Mouse (Mus musculus): ENCODE data around the gene Xbp1.
"Not testable (repeated sequence)": the region's sequence is repeated elsewhere in the genome, so short reads cannot be mapped to it uniquely, and the experiment has no call there.

The Xbp1 gene

DNA sequence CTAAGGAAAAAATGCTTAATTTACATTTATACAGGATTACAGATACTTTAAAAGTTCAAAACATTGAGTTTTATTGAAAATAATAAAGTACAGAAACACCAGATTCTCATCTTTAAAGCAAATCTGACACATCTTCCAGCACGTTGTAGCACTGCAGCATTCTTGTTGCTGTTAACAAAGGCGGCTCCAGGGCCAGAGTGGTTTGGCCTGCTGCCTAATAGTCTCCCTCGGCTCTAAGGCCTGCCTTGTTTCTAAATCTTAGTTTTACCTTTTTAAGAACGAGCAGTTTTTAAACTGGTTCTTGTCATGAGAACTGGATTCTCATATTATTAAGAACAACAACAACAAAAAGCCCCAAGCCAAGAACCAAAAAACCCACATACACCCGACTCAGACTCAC, 8.4 kb downstream of the Xbp1 start:
- DNase-seq (ENCODE audit: low spot score), result no peak

DNA sequence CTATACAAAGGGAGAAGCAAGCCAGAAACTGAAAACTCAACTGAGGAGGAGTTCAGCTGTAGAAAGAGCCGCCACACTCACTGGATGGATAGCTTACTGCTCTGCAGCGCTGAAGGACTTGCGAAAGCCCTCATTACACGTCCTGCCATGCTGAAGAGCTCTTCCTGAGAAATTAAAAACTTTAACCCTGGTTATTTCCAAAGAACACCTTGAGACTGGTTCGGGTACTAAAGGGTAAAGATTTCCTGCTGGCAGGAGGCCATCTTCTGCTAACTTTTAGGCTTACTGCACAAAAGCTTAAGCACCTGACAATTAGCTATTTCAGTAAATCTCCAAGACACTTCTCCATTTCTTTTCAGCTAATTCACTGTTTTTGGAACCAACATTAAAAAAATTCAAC, 9.7 kb downstream of the Xbp1 start:
- DNase-seq (ENCODE audit: low spot score), result no peak

DNA sequence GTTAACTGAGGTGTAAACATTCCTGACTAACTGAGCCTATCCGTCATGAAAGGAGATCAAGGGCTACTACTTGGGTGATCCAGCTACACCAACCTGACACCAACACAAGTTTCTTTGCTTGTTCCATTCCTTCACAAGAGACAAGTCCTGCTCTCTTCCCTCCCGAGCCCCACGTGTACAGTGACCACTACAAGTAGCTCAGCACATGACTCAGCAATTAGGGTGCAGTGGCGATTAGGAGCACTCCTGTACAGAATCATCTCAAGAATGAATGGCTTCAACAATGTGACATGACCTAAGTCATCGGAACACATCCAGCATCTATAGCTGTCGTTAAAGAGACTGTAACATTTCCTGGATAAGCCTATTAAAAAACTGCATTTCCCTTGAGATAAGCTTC, 10.3 kb downstream of the Xbp1 start:
- no peak for DNase-seq (ENCODE audit: low spot score)

DNA sequence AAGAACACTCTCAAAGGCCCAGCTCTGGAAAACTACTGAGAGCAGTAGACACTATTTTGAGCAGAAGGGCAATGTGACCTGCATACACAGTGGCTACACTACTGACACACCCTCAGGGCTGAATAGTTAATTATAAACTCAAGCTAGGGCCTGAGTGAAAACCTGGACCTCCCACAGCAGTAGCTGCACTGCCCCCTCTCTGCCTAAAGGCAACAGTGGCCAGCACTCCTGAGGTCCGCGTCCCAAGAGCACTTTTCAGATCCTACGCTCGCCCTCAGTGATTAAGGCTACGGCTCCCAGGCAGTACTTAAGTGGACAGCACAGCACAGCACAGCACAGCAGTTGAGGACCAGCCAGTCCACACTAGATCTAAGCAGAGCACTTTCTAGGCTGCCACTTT, 12.6 kb downstream of the Xbp1 start:
- DNase-seq (ENCODE audit: low spot score), result no peak

DNA sequence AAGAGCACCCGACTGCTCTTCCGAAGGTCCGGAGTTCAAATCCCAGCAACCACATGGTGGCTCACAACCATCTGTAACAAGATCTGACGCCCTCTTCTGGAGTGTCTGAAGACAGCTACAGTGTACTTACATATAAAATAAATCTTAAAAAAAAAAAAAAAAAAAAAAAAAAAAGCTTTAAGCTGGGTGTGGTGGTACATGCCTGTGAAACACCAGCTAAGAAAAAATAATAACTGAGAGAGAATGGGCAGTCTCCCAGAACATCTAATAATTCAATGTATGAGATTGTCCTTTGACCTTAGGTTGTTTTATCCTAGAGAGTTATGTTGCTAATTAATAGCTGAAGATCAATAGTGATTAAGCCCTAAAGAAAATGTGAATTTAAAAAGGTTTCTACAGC, 17.0 kb downstream of the Xbp1 start:
- not testable (repeated sequence) for DNase-seq (ENCODE audit: low spot score)

DNA sequence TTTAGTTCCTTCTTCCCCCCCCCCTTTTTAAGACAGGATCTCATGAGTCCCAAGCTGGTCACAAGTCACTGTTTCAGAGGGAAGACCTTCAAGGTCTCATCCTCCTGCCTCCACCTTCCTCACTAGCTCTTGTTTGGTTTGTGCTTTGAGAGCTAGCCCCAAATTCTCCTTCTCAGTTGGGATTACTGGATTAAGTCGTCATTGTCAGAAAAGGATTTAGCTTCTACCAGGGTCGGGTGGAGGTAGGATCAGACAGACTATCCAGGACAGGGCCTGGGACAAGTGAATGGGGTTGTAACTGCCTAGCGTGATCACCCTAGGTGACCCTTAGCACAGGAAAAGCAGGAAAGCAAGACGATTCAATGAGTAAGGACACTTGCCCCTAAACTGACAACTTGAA, 19.9 kb downstream of the Xbp1 start:
- no peak for DNase-seq (ENCODE audit: low spot score)

DNA sequence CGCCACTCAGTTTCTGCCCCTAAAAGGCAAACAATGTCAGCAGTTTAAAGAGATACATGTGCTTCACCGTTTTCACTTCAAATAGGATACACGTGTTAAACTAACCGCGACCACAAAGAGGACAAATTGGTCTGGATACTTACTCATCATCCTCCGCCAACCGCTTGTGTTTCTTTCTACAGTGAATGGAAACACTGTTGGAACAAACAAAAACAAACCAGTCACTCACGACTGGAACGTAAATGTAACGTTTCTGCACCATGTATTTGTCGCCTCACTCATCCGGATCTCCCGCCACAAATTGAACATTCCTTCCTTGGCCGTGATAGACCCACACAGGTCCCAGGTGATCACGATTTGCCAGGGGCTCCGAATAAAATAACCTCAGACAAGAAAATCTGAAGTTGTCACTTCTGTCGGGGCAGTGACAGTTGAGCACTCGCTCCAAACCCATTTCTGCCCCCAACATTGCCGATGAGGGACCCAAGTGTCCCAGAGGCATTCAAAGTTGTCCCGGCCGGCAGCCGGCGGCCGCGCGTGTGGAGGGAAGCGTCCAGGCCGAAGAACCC, 20.9 kb downstream of the Xbp1 start:
- peak; percentile 42 for DNase-seq (ENCODE audit: low spot score)

DNA sequence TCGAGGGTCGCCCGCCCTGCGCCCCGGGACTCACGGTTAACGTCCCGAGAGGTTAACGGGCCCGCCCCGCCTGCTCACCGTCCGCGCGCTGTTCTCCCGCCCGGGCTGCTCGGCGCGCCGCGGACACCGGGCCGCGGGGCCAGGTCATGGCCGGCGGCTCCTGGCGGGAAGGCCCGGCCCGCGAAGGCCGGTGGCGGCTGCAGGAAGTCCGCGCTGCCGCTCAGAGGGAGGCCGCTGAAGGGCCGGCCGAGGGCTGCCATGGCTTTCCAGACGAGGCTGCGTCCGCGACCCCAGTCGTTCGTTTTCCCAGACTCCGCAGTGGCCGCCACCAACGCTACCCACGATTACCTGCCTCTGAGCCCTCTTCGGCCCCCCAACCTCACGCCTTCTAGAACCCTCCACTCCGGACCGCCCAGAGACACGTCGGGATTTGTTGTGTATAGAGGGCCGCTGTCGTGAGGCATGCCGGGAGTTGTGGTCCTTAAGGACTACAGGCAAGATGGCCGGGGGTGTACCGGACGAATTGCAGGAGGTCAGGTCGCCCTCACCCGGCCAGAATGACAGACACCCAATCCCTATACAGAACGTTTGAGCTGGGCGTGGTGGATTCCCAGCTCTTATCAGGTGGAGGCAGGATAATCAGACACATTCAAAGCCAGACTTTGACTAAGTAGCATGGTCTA, 21.5 kb downstream of the Xbp1 start, which contains the start of gene Ccdc117:
TSS of gene Ccdc117 (minus strand) at position 389 of the 683 bp plus-strand sequence.
- DNase-seq (ENCODE audit: low spot score), result peak; percentile 95

DNA sequence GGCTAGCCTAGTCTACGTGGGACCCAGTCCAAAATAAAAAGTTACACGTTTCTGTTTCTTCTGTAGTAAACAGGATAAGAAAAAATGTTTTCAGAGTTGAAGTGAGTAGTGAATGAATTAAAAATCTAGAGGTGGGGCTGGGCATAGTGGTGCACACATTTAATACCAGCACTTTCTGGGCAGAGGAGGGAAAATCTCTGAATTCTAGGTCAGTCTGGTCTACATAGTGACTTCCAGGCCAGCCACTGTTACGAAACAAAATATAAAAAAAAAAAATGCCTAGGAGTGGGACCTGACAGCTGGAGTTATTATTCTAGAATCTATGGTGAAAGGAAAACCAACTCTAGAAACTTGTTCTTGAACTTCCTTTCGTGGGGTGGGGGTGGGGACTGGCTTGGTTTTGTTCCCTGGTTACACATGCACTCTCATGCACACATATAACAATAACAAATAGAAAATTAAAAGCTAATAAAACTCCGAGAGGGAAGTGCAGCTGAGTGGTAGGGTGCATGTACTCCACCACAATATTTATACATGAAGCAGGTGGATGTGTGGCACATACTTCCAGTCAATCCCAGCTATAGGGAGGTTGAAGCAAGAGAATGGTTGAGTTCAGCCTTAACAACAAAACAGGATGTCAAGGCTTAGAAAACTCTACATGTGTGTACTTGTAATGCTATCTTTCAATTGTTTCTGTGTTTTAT, 22.2 kb downstream of the Xbp1 start:
- DNase-seq (ENCODE audit: low spot score), result no peak

DNA sequence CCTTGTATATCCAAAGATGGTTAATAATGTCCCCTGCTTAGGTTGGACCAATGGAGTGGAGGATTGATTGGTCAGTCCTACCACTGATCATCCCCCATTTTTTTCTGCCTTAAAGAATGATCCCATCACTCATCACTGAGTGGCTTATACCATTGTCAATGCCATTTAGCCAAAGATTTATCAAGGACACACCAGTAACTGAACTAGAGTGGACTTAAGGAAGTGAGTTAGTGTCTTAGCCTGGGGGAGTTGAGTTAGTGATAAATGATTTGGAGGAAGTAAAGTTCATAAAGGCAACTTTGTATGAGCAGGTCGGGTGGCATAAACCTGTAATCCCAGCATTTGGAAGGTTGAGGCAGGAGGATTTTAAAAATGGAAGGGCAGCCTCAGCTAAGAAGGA, 22.8 kb downstream of the Xbp1 start:
- no peak for DNase-seq (ENCODE audit: low spot score)

DNA sequence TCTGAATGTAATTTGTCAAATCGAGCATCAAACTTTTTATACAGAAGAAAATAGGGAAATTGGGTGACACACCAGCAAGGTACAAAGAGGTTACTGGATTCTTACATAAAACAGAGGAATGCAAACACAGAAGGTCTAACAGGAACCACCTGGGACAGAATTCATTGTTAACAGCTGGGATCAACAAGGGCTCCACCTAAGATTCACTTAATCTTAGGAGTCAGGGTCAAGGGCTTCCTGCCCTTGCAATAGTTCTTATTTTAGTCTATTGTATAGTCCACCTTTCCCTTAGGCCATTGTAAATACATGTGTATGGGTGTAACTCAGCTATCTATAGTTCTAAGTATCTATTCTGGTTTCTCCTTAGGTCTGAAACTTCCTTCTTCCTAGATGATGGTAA, 24.2 kb downstream of the Xbp1 start:
- not testable (repeated sequence) for DNase-seq (ENCODE audit: low spot score)

DNA sequence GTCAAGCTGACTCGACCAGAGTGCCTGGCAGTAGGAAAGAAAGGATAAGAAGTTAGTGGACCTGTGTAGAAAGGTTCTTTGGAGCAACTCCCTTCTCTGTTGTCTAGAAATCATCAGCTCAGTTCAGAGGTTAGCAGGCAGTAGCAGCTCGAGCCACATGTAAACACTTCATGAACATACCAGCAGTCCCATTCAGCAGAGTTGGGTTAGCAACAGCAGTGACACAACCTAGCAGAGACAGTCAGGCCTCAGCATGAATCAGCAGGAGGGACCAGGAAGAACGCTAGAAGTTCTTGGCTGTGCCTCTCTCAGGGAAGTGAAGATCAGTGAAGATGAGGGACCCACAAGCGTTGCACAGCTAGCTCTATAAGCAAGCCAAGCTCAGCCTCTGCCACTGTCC, 25.0 kb downstream of the Xbp1 start:
- DNase-seq (ENCODE audit: low spot score), result no peak

DNA sequence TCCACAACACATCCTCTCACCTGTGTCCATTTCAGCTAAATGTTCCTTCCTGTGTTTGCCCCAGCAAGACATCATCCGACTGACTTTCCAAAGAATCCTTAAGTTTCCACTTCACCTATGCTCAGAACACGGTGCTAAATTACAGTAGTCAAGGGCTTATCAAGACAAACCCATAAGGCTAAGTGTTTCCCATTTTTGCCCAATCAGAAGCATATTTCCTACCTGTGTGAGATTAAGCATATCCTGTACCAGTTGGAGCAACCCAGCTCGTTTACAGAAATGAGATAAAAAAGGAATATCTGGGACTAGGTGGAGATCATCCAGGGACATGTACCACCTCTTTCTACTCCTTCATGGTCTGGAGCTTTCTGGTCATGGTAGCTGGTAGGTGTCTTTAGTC, 26.2 kb downstream of the Xbp1 start:
- DNase-seq (ENCODE audit: low spot score), result no peak

DNA sequence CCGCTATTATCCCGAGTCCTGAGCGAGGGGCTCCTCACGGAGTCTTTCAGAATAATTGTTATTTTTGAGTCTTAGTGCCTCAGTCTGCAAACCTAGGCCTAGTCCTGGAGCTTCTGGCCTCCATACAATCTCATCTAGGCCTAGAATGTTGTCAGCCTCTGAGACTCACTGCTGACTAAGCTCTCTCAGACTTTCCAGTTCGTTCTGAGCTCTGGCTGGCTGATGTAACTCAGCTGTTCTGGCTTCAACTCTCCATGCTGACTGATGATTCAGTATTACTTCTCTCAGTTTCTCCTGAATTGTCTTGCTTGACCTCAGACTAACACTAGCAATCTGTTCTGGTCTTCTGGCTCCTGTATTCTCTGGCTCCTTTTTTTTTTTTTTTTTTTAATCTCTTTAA, 31.0 kb downstream of the Xbp1 start:
- DNase-seq (ENCODE audit: low spot score), result no peak

DNA sequence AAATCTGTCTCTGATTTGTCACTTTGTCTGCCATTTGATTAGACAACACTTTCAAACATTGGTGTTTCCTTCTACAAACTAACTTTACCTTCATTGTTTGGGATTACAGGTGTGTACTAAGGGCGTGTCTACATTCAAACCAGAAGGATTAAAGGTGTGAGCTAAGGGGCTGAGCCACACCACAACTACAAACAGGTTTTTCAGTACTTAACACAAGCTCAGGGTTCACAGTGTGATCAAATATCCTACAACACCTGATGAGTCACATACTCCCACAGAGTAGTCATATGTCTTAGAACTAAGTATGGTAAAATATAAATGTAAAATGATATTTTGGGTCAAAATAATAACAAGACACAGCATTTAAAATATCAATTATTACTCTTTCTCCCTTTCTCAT, 31.5 kb downstream of the Xbp1 start:
- DNase-seq (ENCODE audit: low spot score), result no peak

DNA sequence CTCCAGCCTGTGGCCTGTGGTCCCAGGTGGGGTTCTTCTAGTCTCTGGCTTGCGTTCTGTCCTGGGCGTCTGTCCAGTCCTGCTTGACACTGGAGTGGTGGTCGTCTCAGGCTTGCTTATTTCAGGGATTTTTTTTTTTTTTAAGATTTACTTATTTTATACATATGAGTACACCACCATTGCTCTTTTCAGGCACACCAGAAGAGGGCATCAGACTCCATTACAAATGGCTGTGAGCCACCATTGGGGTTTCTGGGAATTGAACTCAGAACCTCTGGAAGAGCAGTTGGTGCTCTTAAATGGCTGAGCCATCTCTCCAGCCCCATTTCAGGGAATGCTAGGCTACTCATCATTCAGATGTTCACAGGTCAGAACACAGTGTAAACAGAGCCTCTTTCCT, 39.8 kb downstream of the Xbp1 start:
- DNase-seq (ENCODE audit: low spot score), result no peak

DNA sequence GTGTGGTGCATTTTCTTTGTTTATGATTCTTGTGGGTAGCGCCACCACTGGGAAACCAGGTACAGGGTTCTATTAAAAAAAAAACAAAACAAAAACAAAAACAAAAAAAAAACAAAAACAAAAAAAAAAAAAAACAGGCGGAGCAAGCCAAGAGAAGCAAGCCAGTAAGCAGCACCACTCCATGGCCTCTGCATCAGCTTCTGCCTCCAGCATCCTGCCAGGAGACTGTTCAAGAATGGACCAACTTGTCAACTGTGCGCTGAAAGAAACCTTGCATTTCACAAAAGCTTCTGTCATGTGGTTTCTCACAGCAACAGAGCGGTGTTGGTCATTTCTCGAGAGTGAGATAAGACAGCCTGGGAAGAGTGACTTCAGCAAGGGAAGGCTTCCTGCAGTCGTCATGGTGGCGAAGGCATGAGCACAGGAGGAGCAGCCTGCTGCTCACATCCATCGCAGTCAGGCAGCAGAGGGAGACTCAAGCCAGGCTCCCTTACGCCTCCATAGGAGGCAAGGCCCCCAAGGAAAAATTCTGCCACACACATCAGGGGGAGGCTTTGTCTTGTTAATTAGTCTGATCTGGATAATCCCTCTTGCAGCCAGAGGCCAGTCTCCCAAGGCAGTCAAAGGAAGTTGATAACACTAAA, 42.3 kb downstream of the Xbp1 start:
- peak; percentile 40 for DNase-seq (ENCODE audit: low spot score)

DNA sequence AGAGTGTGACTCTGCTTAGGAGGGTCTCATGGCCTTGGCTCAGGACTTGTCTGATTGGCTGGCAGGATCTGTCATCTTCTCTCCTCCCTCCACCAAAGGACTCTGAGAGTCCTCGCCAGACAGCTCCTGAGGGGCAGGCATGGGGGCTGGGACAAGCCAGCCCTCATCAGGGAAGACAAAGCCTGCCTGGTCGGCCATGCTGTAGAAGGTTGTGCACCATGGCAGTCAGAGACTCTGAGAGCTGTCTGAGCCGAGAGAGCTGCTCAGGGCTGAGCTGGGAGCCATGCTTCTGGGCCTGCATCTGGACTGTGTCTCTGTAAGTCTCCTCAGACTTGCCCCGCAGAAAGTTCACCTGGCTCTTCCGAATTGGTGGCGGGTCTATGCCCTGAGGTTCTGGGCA, 43.4 kb downstream of the Xbp1 start:
- no peak for DNase-seq (ENCODE audit: low spot score)

DNA sequence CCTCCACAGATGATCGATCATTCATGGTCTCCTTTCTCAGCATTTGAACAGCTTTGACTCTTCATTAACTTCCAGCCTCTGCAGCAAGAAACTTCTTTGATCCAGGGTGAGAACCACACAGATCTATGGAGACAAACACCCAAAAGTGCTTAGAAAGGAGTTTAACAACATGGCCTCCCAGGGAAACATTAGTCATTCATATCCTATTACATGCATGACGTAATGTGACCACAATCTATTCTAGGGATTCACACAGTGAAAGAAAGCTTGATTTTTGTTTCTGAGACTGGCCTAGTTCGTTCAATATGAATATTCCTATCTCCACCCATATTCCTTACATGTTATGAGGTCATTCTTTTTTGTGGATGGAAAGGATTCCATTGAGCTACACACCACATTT, 45.1 kb downstream of the Xbp1 start:
- no peak for DNase-seq (ENCODE audit: low spot score)

DNA sequence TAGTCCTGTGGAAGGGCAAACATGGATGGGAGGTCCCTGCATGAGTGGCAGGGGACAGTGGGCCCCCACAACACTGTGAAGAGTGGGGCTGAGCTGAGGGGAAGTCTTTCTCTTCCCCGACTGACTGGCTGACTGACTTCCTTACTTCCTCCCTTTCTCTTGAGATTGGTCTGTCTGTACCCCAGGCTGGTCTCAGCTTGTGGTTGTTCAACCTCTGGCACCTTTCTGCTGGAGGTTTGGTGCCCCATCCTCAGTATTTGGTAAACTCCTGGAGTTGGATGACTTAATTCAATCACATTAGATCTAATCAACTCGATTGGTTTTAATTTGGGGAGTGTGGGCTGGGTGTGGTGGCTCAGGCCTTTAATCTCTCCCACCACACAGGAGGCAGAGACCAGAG, 46.0 kb downstream of the Xbp1 start:
- no peak for DNase-seq (ENCODE audit: low spot score)

DNA sequence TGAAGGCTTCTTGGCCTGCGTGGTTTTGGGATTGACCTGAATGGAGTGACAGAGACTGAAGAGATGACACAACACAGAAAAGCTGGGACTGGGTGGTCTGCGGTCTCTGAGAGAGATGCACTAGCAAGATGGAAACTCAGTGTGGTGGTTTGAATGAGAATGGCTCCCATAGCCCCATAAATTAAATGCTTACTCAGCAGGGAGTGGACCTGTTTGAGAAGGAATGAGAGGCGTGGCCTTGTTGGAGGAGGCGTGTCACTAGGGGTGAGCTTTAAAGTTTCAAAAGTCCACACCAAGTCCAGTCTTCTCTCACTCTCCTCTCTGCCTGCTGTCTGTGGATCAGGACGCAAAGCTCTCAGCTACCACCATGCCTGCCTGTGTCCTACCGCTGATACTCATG, 47.2 kb downstream of the Xbp1 start:
- no peak for DNase-seq (ENCODE audit: low spot score)

DNA sequence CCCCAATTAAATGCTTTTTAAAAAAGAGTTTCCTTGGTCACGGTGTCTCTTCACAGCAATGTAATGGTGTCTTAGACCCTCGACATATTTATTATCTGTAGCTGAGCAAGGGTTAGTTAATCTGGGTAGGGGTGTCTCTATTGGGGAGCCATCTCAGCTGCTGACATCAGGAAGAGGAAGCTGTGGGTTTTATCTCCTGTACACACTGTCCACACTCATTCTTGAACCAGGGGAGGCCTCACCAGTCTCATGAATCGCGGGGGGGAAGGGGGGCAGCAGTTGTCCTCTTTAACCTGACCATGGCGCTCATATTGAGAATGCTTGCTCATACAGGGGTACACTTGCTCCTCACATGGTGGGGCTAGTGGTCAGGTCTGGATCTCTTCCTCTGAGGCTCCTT, 47.6 kb downstream of the Xbp1 start:
- DNase-seq (ENCODE audit: low spot score), result no peak

DNA sequence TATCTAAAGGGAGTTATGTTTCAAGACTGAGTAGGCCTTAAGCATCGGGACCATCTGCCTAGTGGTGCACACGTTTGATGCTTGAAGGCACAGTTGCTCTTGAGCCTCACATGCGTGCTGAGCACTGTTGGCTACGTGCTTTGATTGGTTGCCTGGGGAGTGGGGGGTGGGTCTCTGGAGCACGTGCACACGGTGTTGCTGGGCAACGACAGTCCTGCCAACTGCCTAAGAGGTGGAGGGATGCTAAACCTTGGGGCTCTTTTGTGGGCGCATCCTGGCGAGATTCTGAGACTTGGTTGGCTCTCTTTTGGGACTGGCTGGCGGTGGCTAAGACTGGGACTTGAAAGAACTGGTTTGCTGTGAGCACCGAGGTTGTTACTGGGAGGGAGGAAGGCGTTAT, 49.0 kb downstream of the Xbp1 start, which contains the start of gene Ankrd36:
TSS of gene Ankrd36 (plus strand) at position 211 of the 400 bp plus-strand sequence.
- no peak for DNase-seq (ENCODE audit: low spot score)

Measured in embryo, embryonic 10.5 days (tissue).